Mouse (Mus musculus): ENCODE data around the gene Cacna1s. TPM values are rescaled to one million over a fixed set of nuclear protein-coding genes. Genes with fewer than 3 reads are reported as not detected.

Gene Cacna1s
- 0.06 TPM in 1 of 2 replicates, not detected in the other for polyA plus RNA-seq (2016; fragmentation: Nextera tagmentation; extraction: Ambion mirVana)

GRCm38 (mm10) chr1:136052547-136052946 is at the start of gene Cacna1s:
Gene Cacna1s, plus strand, starts transcription at chr1:136052750.
- peaks cover 23% of the 10 kb centered on the region for H3K4me1 ChIP-seq
- no peaks in the 10 kb centered on the region for H3K9me3 ChIP-seq (replicated peaks)
- DNase-seq (ENCODE audit: low spot score) = no peak
- no peak within 1 kb of the TSS for H3K4me3 ChIP-seq
- H3K27me3 ChIP-seq (ENCODE audit: low read depth, poor library complexity, severe bottlenecking) = peaks cover 64% of the 10 kb centered on the region
- 28% methylated on average over 11 of the region's 11 CpGs for WGBS
- no peak within 1 kb of the TSS for H3K27ac ChIP-seq
- no peaks in the 10 kb centered on the region for H3K36me3 ChIP-seq

GRCm38 (mm10) chr1:136006292-136006748 is 46.2 kb upstream of the Cacna1s start, which contains the start of gene Igfn1:
Gene Igfn1, minus strand, starts transcription at chr1:136006342.
- Histone ChIP-seq H3K27me3 (ENCODE audit: low read depth, poor library complexity, severe bottlenecking) (peaks cover 25% of the 10 kb centered on the region), H3K4me1 (peaks cover 10% of the 10 kb centered on the region), H3K36me3 (no peaks in the 10 kb centered on the region), H3K9me3 (replicated peaks) (no peaks in the 10 kb centered on the region), H3K4me3 (peak within 1 kb of the TSS; percentile 53), H3K27ac (no peak within 1 kb of the TSS)
- DNase-seq (ENCODE audit: low spot score) = no peak
- WGBS = 67% methylated on average over 3 of the region's 3 CpGs

- peak; percentile 68 for DNase-seq (ENCODE audit: low spot score)
- H3K36me3 ChIP-seq = no peaks in the 10 kb centered on the region
- 4% methylated on average over 37 of the region's 37 CpGs for WGBS
Measured at GRCm38 (mm10) chr1:136007211-136008158, 45.1 kb upstream of the Cacna1s start, which contains the start of gene Tmem9. Gene Tmem9, plus strand, starts transcription at chr1:136008150.

GRCm38 (mm10) chr1:136008159-136008533 is 44.4 kb upstream of the Cacna1s start:
- H3K36me3 ChIP-seq = no peaks in the 10 kb centered on the region
- peaks cover 10% of the 10 kb centered on the region for H3K4me1 ChIP-seq
- H3K27ac ChIP-seq = no peak overlapping the region
- H3K4me3 ChIP-seq = peak overlapping the region; percentile 53
- no peaks in the 10 kb centered on the region for H3K9me3 ChIP-seq (replicated peaks)
- peaks cover 25% of the 10 kb centered on the region for H3K27me3 ChIP-seq (ENCODE audit: low read depth, poor library complexity, severe bottlenecking)
- 26% methylated on average over 8 of the region's 8 CpGs for WGBS
- no peak for DNase-seq (ENCODE audit: low spot score)

More at GRCm38 (mm10) chr1:136007211-136008158, 45.1 kb upstream of the Cacna1s start, which contains the start of gene Tmem9:
- Histone ChIP-seq H3K27ac (no peak within 1 kb of the TSS), H3K4me3 (peak within 1 kb of the TSS; percentile 53), H3K4me1 (peaks cover 10% of the 10 kb centered on the region), H3K27me3 (ENCODE audit: low read depth, poor library complexity, severe bottlenecking) (peaks cover 25% of the 10 kb centered on the region), H3K9me3 (replicated peaks) (no peaks in the 10 kb centered on the region)

GRCm38 (mm10) chr1:136010247-136010646 is 42.3 kb upstream of the Cacna1s start:
- peaks cover 21% of the 10 kb centered on the region for H3K27me3 ChIP-seq (ENCODE audit: low read depth, poor library complexity, severe bottlenecking)
- H3K36me3 ChIP-seq = no peaks in the 10 kb centered on the region
- no peaks in the 10 kb centered on the region for H3K9me3 ChIP-seq (replicated peaks)
- DNase-seq (ENCODE audit: low spot score) = no peak
- H3K4me1 ChIP-seq = peaks cover 10% of the 10 kb centered on the region
- H3K4me3 ChIP-seq = no peak overlapping the region
- WGBS = 86% methylated on average over 4 of the region's 4 CpGs
- H3K27ac ChIP-seq = no peak overlapping the region

- no peaks in the 10 kb centered on the region for H3K36me3 ChIP-seq
- H3K9me3 ChIP-seq (replicated peaks) = no peaks in the 10 kb centered on the region
- H3K4me1 ChIP-seq = peaks cover 12% of the 10 kb centered on the region
- no peak overlapping the region for H3K4me3 ChIP-seq
- no peak for DNase-seq (ENCODE audit: low spot score)
- WGBS = 86% methylated on average over 4 of the region's 4 CpGs
- H3K27me3 ChIP-seq (ENCODE audit: low read depth, poor library complexity, severe bottlenecking) = no peaks in the 10 kb centered on the region
- no peak overlapping the region for H3K27ac ChIP-seq
Measured at GRCm38 (mm10) chr1:136013513-136013912, 39.0 kb upstream of the Cacna1s start.

GRCm38 (mm10) chr1:136014796-136015502 is 37.6 kb upstream of the Cacna1s start:
- Histone ChIP-seq H3K36me3 (peaks cover 7% of the 10 kb centered on the region), H3K4me3 (no peak overlapping the region), H3K4me1 (peaks cover 23% of the 10 kb centered on the region), H3K27me3 (ENCODE audit: low read depth, poor library complexity, severe bottlenecking) (no peaks in the 10 kb centered on the region), H3K9me3 (replicated peaks) (no peaks in the 10 kb centered on the region), H3K27ac (no peak overlapping the region)
- 81% methylated on average over 2 of the region's 2 CpGs for WGBS
- no peak for DNase-seq (ENCODE audit: low spot score)

GRCm38 (mm10) chr1:136017307-136017706 is 35.2 kb upstream of the Cacna1s start:
- H3K27ac ChIP-seq = peak overlapping the region; percentile 97
- H3K9me3 ChIP-seq (replicated peaks) = no peaks in the 10 kb centered on the region
- peak; percentile 53 for DNase-seq (ENCODE audit: low spot score)
- WGBS = 46% methylated on average over 2 of the region's 2 CpGs
- no peaks in the 10 kb centered on the region for H3K27me3 ChIP-seq (ENCODE audit: low read depth, poor library complexity, severe bottlenecking)
- peaks cover 29% of the 10 kb centered on the region for H3K36me3 ChIP-seq
- H3K4me1 ChIP-seq = peaks cover 23% of the 10 kb centered on the region
- peak overlapping the region; percentile 83 for H3K4me3 ChIP-seq

- Histone ChIP-seq H3K4me3 (peak overlapping the region; percentile 83), H3K36me3 (peaks cover 35% of the 10 kb centered on the region), H3K4me1 (peaks cover 23% of the 10 kb centered on the region), H3K9me3 (replicated peaks) (no peaks in the 10 kb centered on the region), H3K27ac (peak overlapping the region; percentile 97), H3K27me3 (ENCODE audit: low read depth, poor library complexity, severe bottlenecking) (no peaks in the 10 kb centered on the region)
- peak; percentile 90 for DNase-seq (ENCODE audit: low spot score)
- under 1% methylated on average over 22 of the region's 22 CpGs for WGBS
Measured at GRCm38 (mm10) chr1:136017907-136018313, 34.6 kb upstream of the Cacna1s start.

- Histone ChIP-seq H3K27me3 (ENCODE audit: low read depth, poor library complexity, severe bottlenecking) (no peaks in the 10 kb centered on the region), H3K4me3 (peak overlapping the region; percentile 83), H3K9me3 (replicated peaks) (no peaks in the 10 kb centered on the region), H3K27ac (peak overlapping the region; percentile 97), H3K36me3 (peaks cover 42% of the 10 kb centered on the region), H3K4me1 (peaks cover 23% of the 10 kb centered on the region)
- peak; percentile 71 for DNase-seq (ENCODE audit: low spot score)
- 11% methylated on average over 24 of the region's 24 CpGs for WGBS
Measured at GRCm38 (mm10) chr1:136018390-136019189, 34.0 kb upstream of the Cacna1s start.

- H3K4me1 ChIP-seq = peaks cover 26% of the 10 kb centered on the region
- peak overlapping the region; percentile 56 for H3K27ac ChIP-seq
- H3K9me3 ChIP-seq (replicated peaks) = no peaks in the 10 kb centered on the region
- H3K36me3 ChIP-seq = peaks cover 100% of the 10 kb centered on the region
- no peak for DNase-seq (ENCODE audit: low spot score)
- H3K27me3 ChIP-seq (ENCODE audit: low read depth, poor library complexity, severe bottlenecking) = no peaks in the 10 kb centered on the region
- no peak overlapping the region for H3K4me3 ChIP-seq
- WGBS = 35% methylated on average over 7 of the region's 7 CpGs
Measured at GRCm38 (mm10) chr1:136030201-136030600, 22.3 kb upstream of the Cacna1s start.

- Histone ChIP-seq H3K4me1 (peaks cover 26% of the 10 kb centered on the region), H3K36me3 (peaks cover 93% of the 10 kb centered on the region), H3K27me3 (ENCODE audit: low read depth, poor library complexity, severe bottlenecking) (no peaks in the 10 kb centered on the region), H3K4me3 (no peak overlapping the region), H3K27ac (no peak overlapping the region), H3K9me3 (replicated peaks) (no peaks in the 10 kb centered on the region)
- DNase-seq (ENCODE audit: low spot score) = no peak
- WGBS = 76% methylated on average over 8 of the region's 8 CpGs
Measured at GRCm38 (mm10) chr1:136031697-136032096, 20.9 kb upstream of the Cacna1s start.
